Mouse (Mus musculus): Measurements from ENCODE around the gene Ankrd9. TPM values are rescaled to one million over a fixed set of nuclear protein-coding genes. Genes with fewer than 3 reads are reported as not detected.
A peak's percentile ranks its signal among the peaks of the same experiment; 100 is the strongest.

Ankrd9 gene
- total RNA-seq, 2 experiments from 2014 or later = 130 to 154 TPM

- peak; percentile 77 for DNase-seq
Measured at GRCm38 (mm10) chr12:110991361-110992127, 12.7 kb upstream of the Ankrd9 start.

GRCm38 (mm10) chr12:110990500-110990899, 11.7 kb upstream of the Ankrd9 start:
- DNase-seq = no peak

- DNase-seq = no peak
Measured at GRCm38 (mm10) chr12:110989409-110989808, 10.6 kb upstream of the Ankrd9 start.

- peak; percentile 74 for DNase-seq
Measured at GRCm38 (mm10) chr12:110986536-110987425, 7.9 kb upstream of the Ankrd9 start.

- DNase-seq = peak; percentile 44
Measured at GRCm38 (mm10) chr12:110985141-110985540, 6.3 kb upstream of the Ankrd9 start.

GRCm38 (mm10) chr12:110984598-110984997, 5.8 kb upstream of the Ankrd9 start:
- no peak for DNase-seq

GRCm38 (mm10) chr12:110983714-110984113, 4.9 kb upstream of the Ankrd9 start:
- no peak for DNase-seq

GRCm38 (mm10) chr12:110983083-110983482, 4.2 kb upstream of the Ankrd9 start:
- DNase-seq = no peak

- no peak for DNase-seq
Measured at GRCm38 (mm10) chr12:110981736-110982135, 2.9 kb upstream of the Ankrd9 start.

- DNase-seq = no peak
Measured at GRCm38 (mm10) chr12:110979808-110980207, 968 bp upstream of the Ankrd9 start.

- DNase-seq = no peak
Measured at GRCm38 (mm10) chr12:110977896-110978606, 789 bp downstream of the Ankrd9 start.

GRCm38 (mm10) chr12:110977345-110977733, 1.5 kb downstream of the Ankrd9 start:
- DNase-seq = no peak

- DNase-seq = peak; percentile 44
Measured at GRCm38 (mm10) chr12:110976589-110977344, 2.1 kb downstream of the Ankrd9 start.

- peak; percentile 88 for DNase-seq
Measured at GRCm38 (mm10) chr12:110975838-110976468, 2.9 kb downstream of the Ankrd9 start.

- DNase-seq = peak; percentile 86
Measured at GRCm38 (mm10) chr12:110975385-110975784, 3.5 kb downstream of the Ankrd9 start.

- DNase-seq = no peak
Measured at GRCm38 (mm10) chr12:110974726-110975125, 4.1 kb downstream of the Ankrd9 start.

GRCm38 (mm10) chr12:110974295-110974694, 4.5 kb downstream of the Ankrd9 start:
- DNase-seq = peak; percentile 42

- DNase-seq = no peak
Measured at GRCm38 (mm10) chr12:110973829-110974228, 5.0 kb downstream of the Ankrd9 start.

- DNase-seq = no peak
Measured at GRCm38 (mm10) chr12:110971972-110972371, 6.9 kb downstream of the Ankrd9 start.

GRCm38 (mm10) chr12:110970408-110970807, 8.4 kb downstream of the Ankrd9 start:
- DNase-seq = no peak

- no peak for DNase-seq
Measured at GRCm38 (mm10) chr12:110967146-110967545, 11.7 kb downstream of the Ankrd9 start.
